Mouse (Mus musculus) embryonic fibroblast, embryonic 13.5 days (primary cell): ENCODE data around the gene Prickle1. TPM values are rescaled to one million over a fixed set of nuclear protein-coding genes. Genes with fewer than 3 reads are reported as not detected.
A peak's percentile ranks its signal among the peaks of the same experiment; 100 is the strongest.

Experiments used
- H3K27ac ChIP-seq: 2 replicates; pipeline ENCODE4 v1.5.1; 2012; ENCODE audit warnings: low read length, control low read depth, inconsistent platforms; ENCODE audit not compliant: insufficient read depth
- H3K4me1 ChIP-seq: 2 replicates; pipeline ENCODE4 v1.6.1; 2011; ENCODE audit warnings: low read length; ENCODE audit not compliant: control insufficient read depth, insufficient read depth
- H3K4me3 ChIP-seq: 2 replicates; pipeline ENCODE4 v1.5.1; 2011; ENCODE audit warnings: mild to moderate bottlenecking, control low read depth, low read length; ENCODE audit not compliant: insufficient read depth
- CTCF ChIP-seq: IDR thresholded peaks from 2 replicates; pipeline ENCODE4 v1.5.1; 2011; ENCODE audit warnings: mild to moderate bottlenecking, control low read depth, low read length, moderate library complexity, borderline replicate concordance; ENCODE audit not compliant: insufficient read depth
- POLR2A ChIP-seq: IDR thresholded peaks from 2 replicates; pipeline ENCODE4 v1.6.1; 2011; ENCODE audit warnings: low read depth, mild to moderate bottlenecking, control low read depth, low read length, moderate library complexity
- polyA plus RNA-seq: library from polyadenylated mRNA; stranded (reverse); fragments of >200 nt; gene quantifications from 2 replicates; pipeline ENCODE4 v1.2.4, GENCODE M21; 2011; ENCODE audit warnings: low read depth; ENCODE audit not compliant: missing spikeins, insufficient read length

Gene Prickle1
- polyA plus RNA-seq, 1 experiment = 22.7 TPM

GRCm38 (mm10) chr15:93618442-93619150 is 22.9 kb upstream of the Prickle1 start:
- H3K4me3 ChIP-seq = no peak overlapping the region
- TF ChIP-seq POLR2A = no peak
- H3K4me1 ChIP-seq = no peaks in the 10 kb centered on the region
- H3K27ac ChIP-seq = peak overlapping the region; percentile 11; the same call in 1 of the 2 replicates

GRCm38 (mm10) chr15:93616277-93616676 is 20.6 kb upstream of the Prickle1 start:
- H3K4me1 ChIP-seq = no peaks in the 10 kb centered on the region
- no peak overlapping the region for H3K27ac ChIP-seq
- no peak for TF ChIP-seq CTCF
- no peak for TF ChIP-seq POLR2A
- no peak overlapping the region for H3K4me3 ChIP-seq

GRCm38 (mm10) chr15:93615031-93615430 is 19.3 kb upstream of the Prickle1 start:
- Histone ChIP-seq H3K27ac (no peak overlapping the region), H3K4me3 (no peak overlapping the region), H3K4me1 (no peaks in the 10 kb centered on the region)
- no peak for TF ChIP-seq POLR2A

GRCm38 (mm10) chr15:93613606-93614005 is 17.9 kb upstream of the Prickle1 start:
- no peak overlapping the region for H3K27ac ChIP-seq
- no peak overlapping the region for H3K4me3 ChIP-seq
- TF ChIP-seq POLR2A (no peak), CTCF (no peak)
- no peaks in the 10 kb centered on the region for H3K4me1 ChIP-seq

- TF ChIP-seq CTCF = no peak
- TF ChIP-seq POLR2A = no peak
- Histone ChIP-seq H3K4me3 (no peak overlapping the region), H3K27ac (no peak overlapping the region), H3K4me1 (no peaks in the 10 kb centered on the region)
Observed at GRCm38 (mm10) chr15:93611536-93612300, 16.0 kb upstream of the Prickle1 start.

GRCm38 (mm10) chr15:93610721-93611201 is 15.1 kb upstream of the Prickle1 start:
- TF ChIP-seq POLR2A = no peak
- TF ChIP-seq CTCF = no peak
- Histone ChIP-seq H3K4me3 (no peak overlapping the region), H3K4me1 (no peaks in the 10 kb centered on the region), H3K27ac (0 out of 2 replicates have a peak overlapping the region, but pooled peaks have one; percentile 15)

GRCm38 (mm10) chr15:93610288-93610687 is 14.6 kb upstream of the Prickle1 start:
- H3K27ac ChIP-seq = 0 out of 2 replicates have a peak overlapping the region, but pooled peaks have one; percentile 15
- no peak for TF ChIP-seq CTCF
- TF ChIP-seq POLR2A = no peak
- no peak overlapping the region for H3K4me3 ChIP-seq
- H3K4me1 ChIP-seq = no peaks in the 10 kb centered on the region

GRCm38 (mm10) chr15:93602850-93603249 is 7.2 kb upstream of the Prickle1 start:
- no peak for TF ChIP-seq CTCF
- TF ChIP-seq POLR2A = no peak
- H3K4me1 ChIP-seq = no peaks in the 10 kb centered on the region
- no peak overlapping the region for H3K4me3 ChIP-seq
- H3K27ac ChIP-seq = no peak overlapping the region

- H3K4me3 ChIP-seq = no peak overlapping the region
- TF ChIP-seq POLR2A (no peak), CTCF (no peak)
- H3K4me1 ChIP-seq = peaks cover 2% of the 10 kb centered on the region
- H3K27ac ChIP-seq = no peak overlapping the region
Observed at GRCm38 (mm10) chr15:93601461-93602015, 5.8 kb upstream of the Prickle1 start.

- H3K27ac ChIP-seq = no peak overlapping the region
- no peak for TF ChIP-seq POLR2A
- no peak overlapping the region for H3K4me3 ChIP-seq
- H3K4me1 ChIP-seq = peaks cover 3% of the 10 kb centered on the region
Observed at GRCm38 (mm10) chr15:93596991-93597390, 1.3 kb upstream of the Prickle1 start.
